Mouse (Mus musculus): Measurements from ENCODE around the gene Slc48a1.

DNA sequence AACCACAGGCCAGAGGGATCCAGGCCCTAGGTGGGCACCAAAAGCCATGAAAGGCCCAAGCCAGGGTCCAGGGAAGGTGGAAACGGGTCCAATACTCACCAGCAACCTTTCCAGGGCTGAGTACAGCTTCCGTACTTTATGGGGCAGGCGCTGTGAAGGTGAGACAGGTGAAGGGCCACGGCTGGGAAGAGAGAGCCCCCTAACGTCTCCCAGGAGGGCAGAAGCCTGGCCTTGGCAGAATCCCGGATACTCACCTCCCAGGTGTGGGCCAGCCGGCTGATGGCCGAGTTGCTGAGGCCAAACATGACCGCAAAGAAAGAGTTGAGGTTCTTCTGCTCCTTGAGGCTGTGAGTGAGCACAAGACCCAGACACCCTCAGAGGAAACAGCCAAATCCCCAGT is 28.9 kb upstream of the Slc48a1 start:
- TF ChIP-seq CTCF (conservative IDR thresholded peaks at IDR 0.05; ENCODE audit: low read length) (no peak), NANOG (IDR thresholded peaks at IDR 0.05; ENCODE audit: borderline replicate concordance, low read length) (no peak)
